Mouse (Mus musculus): ENCODE data around the gene Glb1. TPM values are rescaled to one million over a fixed set of nuclear protein-coding genes. Genes with fewer than 3 reads are reported as not detected.
"Not testable (repeated sequence)": the region's sequence is repeated elsewhere in the genome, so short reads cannot be mapped to it uniquely, and the experiment has no call there.

Glb1 gene
- total RNA-seq, 2 experiments from 2014 or later, result 3.2 to 4.4 TPM

- intact Hi-C loops (cut with DNase I), result no loop called here
- Histone ChIP-seq H3K4me3 (no peak overlapping the region), H3K27ac (no peak overlapping the region)
- TF ChIP-seq CTCF (IDR thresholded peaks at IDR 0.05), result no peak
- DNase-seq, result no peak
Measured at GRCm38 (mm10) chr9:114385160-114385559, 15.7 kb upstream of the Glb1 start.

GRCm38 (mm10) chr9:114387086-114387485 lies 13.8 kb upstream of the Glb1 start:
- Histone ChIP-seq H3K4me3 (no peak overlapping the region), H3K27ac (no peak overlapping the region)
- no peak for TF ChIP-seq CTCF (IDR thresholded peaks at IDR 0.05)
- intact Hi-C loops (cut with DNase I), result no loop called here
- DNase-seq, result no peak

DNA sequence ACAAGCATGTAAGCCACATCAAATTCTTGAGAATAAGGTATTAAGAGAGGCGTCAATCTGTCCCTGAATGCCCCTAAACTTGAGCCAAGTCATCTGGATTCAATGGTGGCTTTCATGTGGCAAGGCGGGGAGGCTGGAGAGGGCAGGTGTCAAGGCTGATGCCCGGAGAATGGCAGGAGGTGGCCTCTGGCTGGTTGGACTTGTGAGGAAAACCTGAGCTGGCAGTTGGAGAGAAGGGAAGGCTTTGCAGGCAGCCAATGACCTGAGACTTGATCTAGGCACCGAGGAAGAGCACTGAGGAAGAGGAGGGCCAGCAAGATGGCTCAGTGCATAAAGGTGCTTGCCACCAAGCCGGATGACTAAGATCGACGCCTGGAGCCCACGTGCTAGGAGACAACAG lies 12.6 kb upstream of the Glb1 start:
- DNase-seq, result no peak
- peak overlapping the region; percentile 76 for H3K27ac ChIP-seq

GRCm38 (mm10) chr9:114388701-114389370 lies 12.0 kb upstream of the Glb1 start:
- DNase-seq, result no peak
- 0 out of 2 replicates have a peak overlapping the region, but pooled peaks have one; percentile 2 for H3K4me3 ChIP-seq
- TF ChIP-seq CTCF (IDR thresholded peaks at IDR 0.05), result no peak
- H3K27ac ChIP-seq, result peak overlapping the region; percentile 76
- intact Hi-C loops (cut with DNase I), result no loop called here

More for the DNA sequence above, 12.6 kb upstream of the Glb1 start:
- intact Hi-C loops (cut with DNase I), result no loop called here
- no peak overlapping the region for H3K4me3 ChIP-seq
- no peak for TF ChIP-seq CTCF (IDR thresholded peaks at IDR 0.05)

DNA sequence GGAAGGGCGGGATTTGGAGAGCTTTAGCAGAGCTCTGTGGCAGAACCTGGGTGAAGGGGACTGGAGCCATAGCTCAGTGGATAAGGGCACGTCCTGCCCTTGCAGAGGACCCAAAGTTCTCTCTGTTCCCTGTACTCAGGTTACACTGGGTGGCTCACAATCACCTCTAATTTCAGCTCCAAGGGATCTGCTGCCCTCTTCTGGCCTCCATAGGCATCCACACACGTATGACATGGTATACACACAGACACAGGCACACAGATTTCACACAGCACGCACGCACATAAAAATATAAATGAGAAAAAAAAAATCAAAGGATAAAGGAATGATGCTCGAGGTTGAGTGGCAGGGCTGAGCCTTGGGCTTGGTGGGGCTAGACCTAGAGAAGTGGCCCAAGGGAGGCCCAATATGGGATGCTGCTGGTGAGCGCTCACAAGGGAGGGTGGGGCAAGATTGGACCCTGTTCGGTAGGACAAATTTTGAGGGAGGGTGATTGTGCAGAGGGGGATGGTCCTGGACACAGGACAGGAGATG lies 11.4 kb upstream of the Glb1 start:
- H3K4me3 ChIP-seq, result peak overlapping the region; percentile 87
- peak; percentile 46 for TF ChIP-seq CTCF (IDR thresholded peaks at IDR 0.05)
- DNase-seq, result no peak
- H3K27ac ChIP-seq, result peak overlapping the region; percentile 76
- intact Hi-C loops (cut with DNase I), result no loop called here

- intact Hi-C loops (cut with DNase I), result no loop called here
- peak within 1 kb of the TSS; percentile 87 for H3K4me3 ChIP-seq
- H3K27ac ChIP-seq, result peak within 1 kb of the TSS; percentile 76
- DNase-seq, result peak; percentile 74
- TF ChIP-seq CTCF (IDR thresholded peaks at IDR 0.05), result no peak
Measured at GRCm38 (mm10) chr9:114389905-114390748, 10.7 kb upstream of the Glb1 start, which contains the start of gene Crtap. Gene Crtap, minus strand, starts transcription at chr9:114390675.

GRCm38 (mm10) chr9:114390749-114391075 lies 10.2 kb upstream of the Glb1 start:
- H3K4me3 ChIP-seq, result peak overlapping the region; percentile 87
- H3K27ac ChIP-seq, result peak overlapping the region; percentile 71
- DNase-seq, result no peak
- TF ChIP-seq CTCF (IDR thresholded peaks at IDR 0.05), result no peak
- intact Hi-C loops (cut with DNase I), result no loop called here

- DNase-seq; intact Hi-C loops (cut with DNase I); H3K4me3 ChIP-seq; H3K27ac ChIP-seq: not testable (repeated sequence)
Measured at GRCm38 (mm10) chr9:114394136-114394535, 6.7 kb upstream of the Glb1 start.

DNA sequence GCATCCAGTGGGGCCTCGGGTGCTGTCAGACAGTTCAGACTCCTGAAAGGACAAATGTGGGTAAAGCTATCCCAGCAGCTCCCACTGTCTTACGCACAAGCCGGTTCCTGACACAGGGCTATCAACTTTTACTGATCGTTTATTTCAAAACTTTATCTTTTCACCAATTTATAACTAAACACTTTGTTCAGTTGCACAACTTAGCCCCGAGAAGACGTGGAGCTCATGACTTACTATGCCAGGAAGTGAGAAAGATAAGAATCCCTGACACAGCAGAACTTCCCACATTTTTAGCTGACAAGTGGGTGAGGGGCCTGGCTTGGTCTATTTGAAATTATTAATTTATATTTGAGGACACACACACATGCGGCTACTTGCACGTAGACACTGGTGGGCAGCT lies 6.2 kb upstream of the Glb1 start:
- H3K27ac ChIP-seq, result no peak overlapping the region
- intact Hi-C loops (cut with DNase I), result no loop called here
- no peak for TF ChIP-seq CTCF (IDR thresholded peaks at IDR 0.05)

GRCm38 (mm10) chr9:114395258-114395657 lies 5.6 kb upstream of the Glb1 start:
- TF ChIP-seq CTCF (IDR thresholded peaks at IDR 0.05), result no peak
- intact Hi-C loops (cut with DNase I), result no loop called here
- H3K27ac ChIP-seq, result no peak overlapping the region
- DNase-seq, result no peak
- H3K4me3 ChIP-seq, result no peak overlapping the region

More for the DNA sequence above, 6.2 kb upstream of the Glb1 start:
- H3K4me3 ChIP-seq, result no peak overlapping the region
- no peak for DNase-seq

DNA sequence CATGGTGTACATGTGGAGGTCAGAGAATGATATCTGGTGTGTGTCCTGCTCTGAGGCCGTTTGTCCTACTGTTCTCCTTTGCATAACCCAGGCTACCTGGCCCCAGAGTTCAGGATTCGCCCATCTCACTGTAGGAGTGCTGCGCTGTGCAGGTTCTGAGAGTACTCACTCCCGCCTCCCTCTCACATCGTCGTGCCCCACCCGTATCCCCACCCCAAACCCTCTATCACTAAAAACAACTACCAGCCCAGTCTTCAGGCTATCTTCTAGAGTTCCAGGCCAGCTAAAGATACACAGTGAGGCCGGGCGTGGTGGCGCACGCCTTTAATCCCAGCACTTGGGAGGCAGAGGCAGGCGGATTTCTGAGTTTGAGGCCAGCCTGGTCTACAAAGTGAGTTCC lies 1.2 kb upstream of the Glb1 start:
- no peak for TF ChIP-seq CTCF (IDR thresholded peaks at IDR 0.05)
- no peak for DNase-seq
- no peak overlapping the region for H3K27ac ChIP-seq
- intact Hi-C loops (cut with DNase I), result no loop called here
- H3K4me3 ChIP-seq, result no peak overlapping the region

DNA sequence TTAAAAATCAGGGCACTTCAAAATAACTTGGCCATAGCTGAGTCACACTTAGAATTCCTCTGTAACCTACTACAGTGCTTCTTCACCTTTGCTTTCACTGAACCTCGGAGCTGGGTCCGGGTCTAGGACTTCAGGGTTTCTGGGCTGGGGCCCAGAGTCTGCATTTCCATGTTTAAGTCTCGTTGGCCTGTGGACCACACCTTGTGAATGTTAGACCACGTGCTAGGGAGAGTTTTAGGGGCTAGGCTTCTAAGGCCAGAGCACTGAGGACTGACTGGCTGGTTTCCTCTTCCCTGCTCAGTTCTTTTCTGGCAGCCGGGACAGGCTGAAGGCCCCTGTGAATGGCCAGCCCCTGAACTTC lies 308 bp upstream of the Glb1 start:
- H3K27ac ChIP-seq, result peak overlapping the region; percentile 97
- peak overlapping the region; percentile 80 for H3K4me3 ChIP-seq
- intact Hi-C loops (cut with DNase I), result no loop called here
- TF ChIP-seq CTCF (IDR thresholded peaks at IDR 0.05), result no peak
- DNase-seq, result no peak

DNA sequence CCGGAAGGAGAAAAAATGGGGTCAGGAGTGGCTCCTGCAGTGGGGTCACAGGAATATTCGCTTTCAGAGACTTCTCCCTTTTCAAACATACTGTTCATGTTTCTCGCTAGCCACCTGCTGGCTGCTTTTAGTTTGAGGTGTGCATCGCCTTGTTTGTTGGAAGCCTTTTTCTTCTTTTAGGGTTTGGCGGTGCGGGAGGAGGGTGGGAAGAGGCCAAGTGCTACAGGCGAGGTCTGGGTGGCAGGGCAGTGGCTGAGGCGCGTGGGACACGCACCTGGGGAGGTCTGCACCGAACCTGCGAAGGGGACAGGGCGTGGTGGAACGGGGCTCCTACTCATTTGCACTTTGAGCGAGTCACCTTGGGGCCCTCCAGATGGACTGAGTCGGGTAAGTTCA lies 807 bp downstream of the Glb1 start:
- intact Hi-C loops (cut with DNase I), result no loop called here
- peak; percentile 33; the same call in 1 of the 2 replicates for TF ChIP-seq CTCF (IDR thresholded peaks at IDR 0.05)
- DNase-seq, result no peak
- Histone ChIP-seq H3K27ac (peak overlapping the region; percentile 97), H3K4me3 (peak overlapping the region; percentile 80)
